Mouse (Mus musculus) kidney, postnatal 10 days (tissue): ENCODE results near the gene Ypel3.
"Not testable (repeated sequence)": the region's sequence is repeated elsewhere in the genome, so short reads cannot be mapped to it uniquely, and the experiment has no call there.

Experiments used
- DNase-seq: peaks from one replicate; pipeline ENCODE4 v3.0.0; 2021; ENCODE audit warnings: mixed read lengths

Gene Ypel3

GRCm38 (mm10) chr7:126767001-126767400 is 9.8 kb upstream of the Ypel3 start:
- DNase-seq = no peak

GRCm38 (mm10) chr7:126770784-126771183 is 6.0 kb upstream of the Ypel3 start:
- DNase-seq = no peak

GRCm38 (mm10) chr7:126773351-126773750 is 3.4 kb upstream of the Ypel3 start:
- no peak for DNase-seq

GRCm38 (mm10) chr7:126774463-126774862 is 2.3 kb upstream of the Ypel3 start:
- DNase-seq = no peak

GRCm38 (mm10) chr7:126775185-126775977 is 1.4 kb upstream of the Ypel3 start:
- no peak for DNase-seq

- DNase-seq = no peak
Measured at GRCm38 (mm10) chr7:126775978-126776234, 849 bp upstream of the Ypel3 start.

GRCm38 (mm10) chr7:126777476-126777875 is 721 bp downstream of the Ypel3 start:
- DNase-seq = peak; percentile 43

GRCm38 (mm10) chr7:126778147-126778546 is 1.4 kb downstream of the Ypel3 start:
- DNase-seq = no peak

GRCm38 (mm10) chr7:126779101-126779500 is 2.3 kb downstream of the Ypel3 start:
- DNase-seq = not testable (repeated sequence)

GRCm38 (mm10) chr7:126779983-126780970 is 3.5 kb downstream of the Ypel3 start:
- DNase-seq = peak; percentile 92

- peak; percentile 72 for DNase-seq
Measured at GRCm38 (mm10) chr7:126780971-126781635, 4.3 kb downstream of the Ypel3 start, which contains the start of gene Tbx6. Gene Tbx6 (plus strand): TSS chr7:126781483.

GRCm38 (mm10) chr7:126781661-126782370 is 5.1 kb downstream of the Ypel3 start:
- DNase-seq = no peak

- DNase-seq = no peak
Measured at GRCm38 (mm10) chr7:126782693-126783092, 5.9 kb downstream of the Ypel3 start.

- no peak for DNase-seq
Measured at GRCm38 (mm10) chr7:126784469-126784868, 7.7 kb downstream of the Ypel3 start.

- DNase-seq = no peak
Measured at GRCm38 (mm10) chr7:126785056-126785455, 8.3 kb downstream of the Ypel3 start.

- DNase-seq = no peak
Measured at GRCm38 (mm10) chr7:126786142-126786541, 9.4 kb downstream of the Ypel3 start.

- DNase-seq = no peak
Measured at GRCm38 (mm10) chr7:126789141-126789540, 12.4 kb downstream of the Ypel3 start.

GRCm38 (mm10) chr7:126791851-126792720 is 15.3 kb downstream of the Ypel3 start, which contains the start of gene Ppp4c:
Gene Ppp4c (minus strand): TSS chr7:126792496.
- peak; percentile 99 for DNase-seq

- DNase-seq = no peak
Measured at GRCm38 (mm10) chr7:126792721-126793443, 16.1 kb downstream of the Ypel3 start.

GRCm38 (mm10) chr7:126793456-126794270 is 16.9 kb downstream of the Ypel3 start:
- no peak for DNase-seq
